Mouse (Mus musculus): ENCODE measurements around the gene Nxpe4. TPM values are rescaled to one million over a fixed set of nuclear protein-coding genes. Genes with fewer than 3 reads are reported as not detected.
A peak's percentile ranks its signal among the peaks of the same experiment; 100 is the strongest.
"Not testable (repeated sequence)": the region's sequence is repeated elsewhere in the genome, so short reads cannot be mapped to it uniquely, and the experiment has no call there.

Nxpe4 gene
- polyA plus RNA-seq, 1 experiment from 2014 or later: 8.9 TPM

GRCm38 (mm10) chr9:48290281-48290680, 128.5 kb downstream of the Nxpe4 start:
- H3K9me3 ChIP-seq (ENCODE audit: control insufficient read depth, low read length): no peaks in the 10 kb centered on the region
- no peaks in the 10 kb centered on the region for H3K36me3 ChIP-seq (replicated peaks; ENCODE audit: control insufficient read depth, insufficient read depth)
- H3K4me3 ChIP-seq (replicated peaks; ENCODE audit: low read length): no peak overlapping the region
- no peaks in the 10 kb centered on the region for H3K27me3 ChIP-seq (ENCODE audit: control insufficient read depth, insufficient read depth, low read length)
- no peak for ATAC-seq (ENCODE audit: low FRiP score)
- no peak overlapping the region for H3K27ac ChIP-seq
- H3K4me2 ChIP-seq (replicated peaks): no peak overlapping the region
- WGBS: 93% methylated on average over 1 of the region's 1 CpGs
- no peaks in the 10 kb centered on the region for H3K4me1 ChIP-seq (replicated peaks; ENCODE audit: control insufficient read depth, insufficient read depth, low read length)
- DNase-seq (ENCODE audit: low spot score): no peak
- no peak overlapping the region for H3K9ac ChIP-seq

- 71% methylated on average over 2 of the region's 2 CpGs for WGBS
- H3K4me1 ChIP-seq (replicated peaks; ENCODE audit: control insufficient read depth, insufficient read depth, low read length): no peaks in the 10 kb centered on the region
- no peak overlapping the region for H3K4me3 ChIP-seq (replicated peaks; ENCODE audit: low read length)
- H3K4me2 ChIP-seq (replicated peaks): no peak overlapping the region
- no peak overlapping the region for H3K27ac ChIP-seq
- no peak overlapping the region for H3K9ac ChIP-seq
- no peaks in the 10 kb centered on the region for H3K9me3 ChIP-seq (ENCODE audit: control insufficient read depth, low read length)
- no peaks in the 10 kb centered on the region for H3K27me3 ChIP-seq (ENCODE audit: control insufficient read depth, insufficient read depth, low read length)
- no peaks in the 10 kb centered on the region for H3K36me3 ChIP-seq (replicated peaks; ENCODE audit: control insufficient read depth, insufficient read depth)
- ATAC-seq (ENCODE audit: low FRiP score): no peak
- DNase-seq (ENCODE audit: low spot score): no peak
Measured at GRCm38 (mm10) chr9:48294754-48295153, 132.9 kb downstream of the Nxpe4 start.

DNA sequence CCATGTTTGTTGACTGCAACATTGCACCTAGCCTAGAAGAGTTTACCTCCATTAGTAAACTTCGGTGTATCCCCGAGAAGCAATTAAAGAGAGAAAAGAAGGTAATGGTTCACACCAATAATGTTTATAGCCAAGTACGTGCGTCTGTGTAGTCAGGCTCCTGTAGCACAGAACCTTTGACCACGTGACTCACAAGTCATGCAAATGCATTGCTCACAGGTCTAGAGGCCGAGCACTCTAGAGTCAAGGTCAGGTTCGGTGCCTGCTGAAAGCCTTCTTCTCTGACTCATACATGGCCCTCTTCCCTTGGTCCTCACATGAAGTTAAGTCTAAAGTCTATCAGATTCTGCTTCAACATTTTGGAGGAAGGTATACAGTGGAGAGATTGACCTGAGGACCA, 137.2 kb downstream of the Nxpe4 start:
- no peak overlapping the region for H3K9ac ChIP-seq
- no peak overlapping the region for H3K4me2 ChIP-seq (replicated peaks)
- ATAC-seq (ENCODE audit: low FRiP score): no peak
- H3K4me1 ChIP-seq (replicated peaks; ENCODE audit: control insufficient read depth, insufficient read depth, low read length): no peaks in the 10 kb centered on the region
- H3K9me3 ChIP-seq (ENCODE audit: control insufficient read depth, low read length): no peaks in the 10 kb centered on the region
- no peaks in the 10 kb centered on the region for H3K36me3 ChIP-seq (replicated peaks; ENCODE audit: control insufficient read depth, insufficient read depth)
- no peaks in the 10 kb centered on the region for H3K27me3 ChIP-seq (ENCODE audit: control insufficient read depth, insufficient read depth, low read length)
- 91% methylated on average over 7 of the region's 7 CpGs for WGBS
- no peak overlapping the region for H3K4me3 ChIP-seq (replicated peaks; ENCODE audit: low read length)
- no peak for DNase-seq (ENCODE audit: low spot score)
- H3K27ac ChIP-seq: no peak overlapping the region

- DNase-seq (ENCODE audit: low spot score); H3K27me3 ChIP-seq (ENCODE audit: control insufficient read depth, insufficient read depth, low read length); H3K4me1 ChIP-seq (replicated peaks; ENCODE audit: control insufficient read depth, insufficient read depth, low read length); H3K4me2 ChIP-seq (replicated peaks); H3K27ac ChIP-seq; H3K36me3 ChIP-seq (replicated peaks; ENCODE audit: control insufficient read depth, insufficient read depth); H3K4me3 ChIP-seq (replicated peaks; ENCODE audit: low read length); H3K9ac ChIP-seq; H3K9me3 ChIP-seq (ENCODE audit: control insufficient read depth, low read length); ATAC-seq (ENCODE audit: low FRiP score): not testable (repeated sequence)
- WGBS: 27% methylated on average over 5 of the region's 5 CpGs
Measured at GRCm38 (mm10) chr9:48303564-48303963, 141.7 kb downstream of the Nxpe4 start.

DNA sequence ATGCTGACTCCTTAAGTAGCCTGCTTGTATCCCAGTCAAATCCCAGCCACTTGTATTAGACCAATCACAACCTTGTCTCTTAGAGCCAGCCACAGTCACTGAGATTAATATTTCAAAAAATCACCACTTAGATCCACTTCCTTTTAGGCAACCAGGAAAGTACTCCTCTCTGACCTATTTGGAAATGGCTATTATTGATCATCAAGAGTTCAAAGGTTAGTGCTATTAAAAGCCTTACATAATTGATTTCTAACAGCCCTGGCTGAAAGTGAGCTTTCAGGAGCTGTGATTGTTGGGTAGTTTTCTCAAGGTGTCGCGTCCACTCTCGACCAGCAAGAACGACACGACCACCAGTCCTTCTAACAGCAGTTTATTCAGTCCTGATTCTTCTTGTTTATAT, 149.4 kb downstream of the Nxpe4 start:
- Histone ChIP-seq H3K4me2 (replicated peaks) (no peak overlapping the region), H3K9ac (no peak overlapping the region), H3K9me3 (ENCODE audit: control insufficient read depth, low read length) (no peaks in the 10 kb centered on the region), H3K4me1 (replicated peaks; ENCODE audit: control insufficient read depth, insufficient read depth, low read length) (no peaks in the 10 kb centered on the region), H3K36me3 (replicated peaks; ENCODE audit: control insufficient read depth, insufficient read depth) (no peaks in the 10 kb centered on the region), H3K27ac (no peak overlapping the region), H3K27me3 (ENCODE audit: control insufficient read depth, insufficient read depth, low read length) (no peaks in the 10 kb centered on the region), H3K4me3 (replicated peaks; ENCODE audit: low read length) (no peak overlapping the region)
- ATAC-seq (ENCODE audit: low FRiP score) (no peak), DNase-seq (ENCODE audit: low spot score) (no peak)
- 90% methylated on average over 5 of the region's 5 CpGs for WGBS

DNA sequence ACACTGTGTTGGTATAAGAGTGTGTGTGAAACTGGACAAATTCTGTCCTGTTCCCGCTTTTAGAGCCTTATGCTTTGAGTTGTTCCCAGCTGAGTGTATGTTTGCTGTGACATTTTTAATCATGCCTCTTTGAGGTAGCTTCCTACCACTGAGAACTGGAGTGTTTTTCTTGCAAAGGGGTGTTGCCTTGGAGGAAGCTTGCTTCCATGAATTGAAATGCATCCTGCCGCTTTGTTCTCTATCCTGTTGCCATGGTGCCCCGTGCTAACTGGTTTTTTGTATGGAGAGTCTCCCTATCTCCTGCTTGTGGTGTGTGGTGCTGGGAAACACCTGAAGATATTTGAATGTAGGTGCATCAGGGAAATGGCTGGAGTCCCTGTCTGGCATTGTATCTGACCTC, 152.4 kb downstream of the Nxpe4 start:
- no peak for ATAC-seq (ENCODE audit: low FRiP score)

DNA sequence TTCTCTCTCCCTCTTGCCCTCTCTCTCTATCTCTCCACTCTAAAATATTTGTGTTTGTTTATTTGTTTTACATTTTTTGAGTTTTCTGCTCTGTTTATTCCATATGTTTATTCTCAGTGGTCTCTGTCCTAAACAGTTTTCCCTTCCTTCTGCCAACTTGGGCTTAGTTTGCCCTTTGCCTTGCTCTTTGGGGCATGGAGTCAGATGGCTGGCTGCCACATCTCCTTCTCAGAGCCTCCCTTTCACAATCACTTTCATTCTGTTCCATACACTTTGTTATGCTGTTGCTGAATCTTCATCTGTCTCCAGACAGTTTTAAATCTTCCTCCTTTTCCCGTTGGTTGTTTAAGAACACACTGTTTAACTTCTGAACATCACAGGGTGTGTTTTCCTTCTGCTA, 154.0 kb downstream of the Nxpe4 start:
- WGBS: 83% methylated on average over 1 of the region's 1 CpGs
- Histone ChIP-seq H3K4me1 (replicated peaks; ENCODE audit: control insufficient read depth, insufficient read depth, low read length) (no peaks in the 10 kb centered on the region), H3K9me3 (ENCODE audit: control insufficient read depth, low read length) (no peaks in the 10 kb centered on the region), H3K27ac (no peak overlapping the region), H3K4me2 (replicated peaks) (no peak overlapping the region), H3K27me3 (ENCODE audit: control insufficient read depth, insufficient read depth, low read length) (no peaks in the 10 kb centered on the region), H3K36me3 (replicated peaks; ENCODE audit: control insufficient read depth, insufficient read depth) (no peaks in the 10 kb centered on the region), H3K4me3 (replicated peaks; ENCODE audit: low read length) (no peak overlapping the region), H3K9ac (no peak overlapping the region)
- ATAC-seq (ENCODE audit: low FRiP score): no peak
- no peak for DNase-seq (ENCODE audit: low spot score)

More for the DNA sequence above, 152.4 kb downstream of the Nxpe4 start:
- H3K4me1 ChIP-seq (replicated peaks; ENCODE audit: control insufficient read depth, insufficient read depth, low read length): no peaks in the 10 kb centered on the region
- H3K27me3 ChIP-seq (ENCODE audit: control insufficient read depth, insufficient read depth, low read length): no peaks in the 10 kb centered on the region
- no peaks in the 10 kb centered on the region for H3K36me3 ChIP-seq (replicated peaks; ENCODE audit: control insufficient read depth, insufficient read depth)
- H3K27ac ChIP-seq: peak overlapping the region; percentile 58; the same call in 1 of the 2 replicates
- peak; percentile 36 for DNase-seq (ENCODE audit: low spot score)
- H3K4me3 ChIP-seq (replicated peaks; ENCODE audit: low read length): no peak overlapping the region
- WGBS: 3% methylated on average over 3 of the region's 3 CpGs
- no peaks in the 10 kb centered on the region for H3K9me3 ChIP-seq (ENCODE audit: control insufficient read depth, low read length)
- no peak overlapping the region for H3K9ac ChIP-seq
- no peak overlapping the region for H3K4me2 ChIP-seq (replicated peaks)

GRCm38 (mm10) chr9:48326338-48326737, 164.5 kb downstream of the Nxpe4 start:
- WGBS: 85% methylated on average over 9 of the region's 9 CpGs
- DNase-seq (ENCODE audit: low spot score) (no peak), ATAC-seq (ENCODE audit: low FRiP score) (no peak)
- H3K9me3 ChIP-seq (ENCODE audit: control insufficient read depth, low read length): no peaks in the 10 kb centered on the region
- peaks cover 3% of the 10 kb centered on the region; the same call in 1 of the 2 replicates for H3K27me3 ChIP-seq (ENCODE audit: control insufficient read depth, insufficient read depth, low read length)
- no peak overlapping the region for H3K4me2 ChIP-seq (replicated peaks)
- H3K36me3 ChIP-seq (replicated peaks; ENCODE audit: control insufficient read depth, insufficient read depth): no peaks in the 10 kb centered on the region
- H3K4me3 ChIP-seq (replicated peaks; ENCODE audit: low read length): no peak overlapping the region
- H3K27ac ChIP-seq: no peak overlapping the region
- H3K4me1 ChIP-seq (replicated peaks; ENCODE audit: control insufficient read depth, insufficient read depth, low read length): no peaks in the 10 kb centered on the region
- H3K9ac ChIP-seq: no peak overlapping the region

- Histone ChIP-seq H3K27ac (no peak overlapping the region), H3K4me2 (replicated peaks) (no peak overlapping the region), H3K36me3 (replicated peaks; ENCODE audit: control insufficient read depth, insufficient read depth) (no peaks in the 10 kb centered on the region), H3K9ac (no peak overlapping the region), H3K4me1 (replicated peaks; ENCODE audit: control insufficient read depth, insufficient read depth, low read length) (no peaks in the 10 kb centered on the region), H3K9me3 (ENCODE audit: control insufficient read depth, low read length) (no peaks in the 10 kb centered on the region), H3K27me3 (ENCODE audit: control insufficient read depth, insufficient read depth, low read length) (no peaks in the 10 kb centered on the region), H3K4me3 (replicated peaks; ENCODE audit: low read length) (no peak overlapping the region)
- ATAC-seq (ENCODE audit: low FRiP score) (no peak), DNase-seq (ENCODE audit: low spot score) (no peak)
- WGBS: 92% methylated on average over 7 of the region's 7 CpGs
Measured at GRCm38 (mm10) chr9:48329597-48329996, 167.8 kb downstream of the Nxpe4 start.

GRCm38 (mm10) chr9:48338783-48339455, 177.1 kb downstream of the Nxpe4 start:
- 0 out of 2 replicates have a peak, but pooled peaks cover 6% of the 10 kb centered on the region for H3K4me1 ChIP-seq (replicated peaks; ENCODE audit: control insufficient read depth, insufficient read depth, low read length)
- H3K9me3 ChIP-seq (ENCODE audit: control insufficient read depth, low read length): no peaks in the 10 kb centered on the region
- no peak overlapping the region for H3K27ac ChIP-seq
- no peak overlapping the region for H3K4me3 ChIP-seq (replicated peaks; ENCODE audit: low read length)
- H3K36me3 ChIP-seq (replicated peaks; ENCODE audit: control insufficient read depth, insufficient read depth): no peaks in the 10 kb centered on the region
- no peak overlapping the region for H3K4me2 ChIP-seq (replicated peaks)
- H3K9ac ChIP-seq: no peak overlapping the region
- no peak for ATAC-seq (ENCODE audit: low FRiP score)
- no peak for DNase-seq (ENCODE audit: low spot score)
- WGBS: 87% methylated on average over 4 of the region's 4 CpGs
- H3K27me3 ChIP-seq (ENCODE audit: control insufficient read depth, insufficient read depth, low read length): no peaks in the 10 kb centered on the region

Measured in hindbrain, embryonic 14.5 days (tissue).